Mouse (Mus musculus) megakaryocyte-erythroid progenitor cell, adult 5 weeks (primary cell): ENCODE data around the gene Trim66. TPM values are rescaled to one million over a fixed set of nuclear protein-coding genes. Genes with fewer than 3 reads are reported as not detected.

Experiments
- polyA plus RNA-seq: library from polyadenylated mRNA; stranded (reverse); fragments of >175 nt; gene quantifications from 2 replicates; pipeline ENCODE4 v1.2.3, GENCODE M21; 2012

The Trim66 gene
- polyA plus RNA-seq, result 0.01 and 0.12 TPM in 2 replicates

GRCm38 (mm10) chr7:109508034-109508433 lies at the start of gene Trim66:
Gene Trim66, minus strand, starts transcription at chr7:109508134.

GRCm38 (mm10) chr7:109518838-109519696 lies 11.1 kb upstream of the Trim66 start, which contains the start of gene Rpl27a:
Gene Rpl27a, plus strand, starts transcription at chr7:109519147.

GRCm38 (mm10) chr7:109438781-109439591 lies 68.9 kb downstream of the Trim66 start, which contains the start of gene Stk33:
Gene Stk33, minus strand, starts transcription at chr7:109439081.

Other genes with a start within 250 kb of the Trim66 start
- not detected in 2 replicates for gene Stk33, start 69.1 kb downstream of the Trim66 start, polyA plus RNA-seq
- 8,056 and 9,172 TPM in 2 replicates for gene Rpl27a, start 11.0 kb upstream of the Trim66 start, polyA plus RNA-seq
- gene St5, start 195.5 kb upstream of the Trim66 start, polyA plus RNA-seq, result 0.79 and 1.1 TPM in 2 replicates
- 39.1 and 41.9 TPM in 2 replicates for gene Akip1, start 195.6 kb upstream of the Trim66 start, polyA plus RNA-seq
- gene BC051019, start 215.7 kb upstream of the Trim66 start, polyA plus RNA-seq, result 0.04 TPM in 1 of 2 replicates, not detected in the other
- gene Ascl3, start 223.6 kb upstream of the Trim66 start, polyA plus RNA-seq, result not detected in 2 replicates
- 5.2 and 5.7 TPM in 2 replicates for gene Tmem9b, start 244.7 kb upstream of the Trim66 start, polyA plus RNA-seq